Mouse (Mus musculus): Measurements from ENCODE around the gene Gm6902. TPM values are rescaled to one million over a fixed set of nuclear protein-coding genes. Genes with fewer than 3 reads are reported as not detected.
"Not testable (repeated sequence)": the region's sequence is repeated elsewhere in the genome, so short reads cannot be mapped to it uniquely, and the experiment has no call there.

The Gm6902 gene
- not detected in 2 replicates for polyA plus RNA-seq (2016; fragmentation: Nextera tagmentation; extraction: Ambion mirVana)

GRCm38 (mm10) chr7:23278800-23279199 lies at the start of gene Gm6902:
TSS of gene Gm6902 (minus strand) at chr7:23278900.
- not testable (repeated sequence) for H3K4me3 ChIP-seq (replicated peaks); H3K27ac ChIP-seq; H3K36me3 ChIP-seq (replicated peaks); ATAC-seq (ENCODE audit: low FRiP score); H3K9me3 ChIP-seq; H3K9ac ChIP-seq; H3K4me1 ChIP-seq; H3K27me3 ChIP-seq; H3K4me2 ChIP-seq
- no CpG with 5 or more reads among the region's 2 CpGs for WGBS

DNA sequence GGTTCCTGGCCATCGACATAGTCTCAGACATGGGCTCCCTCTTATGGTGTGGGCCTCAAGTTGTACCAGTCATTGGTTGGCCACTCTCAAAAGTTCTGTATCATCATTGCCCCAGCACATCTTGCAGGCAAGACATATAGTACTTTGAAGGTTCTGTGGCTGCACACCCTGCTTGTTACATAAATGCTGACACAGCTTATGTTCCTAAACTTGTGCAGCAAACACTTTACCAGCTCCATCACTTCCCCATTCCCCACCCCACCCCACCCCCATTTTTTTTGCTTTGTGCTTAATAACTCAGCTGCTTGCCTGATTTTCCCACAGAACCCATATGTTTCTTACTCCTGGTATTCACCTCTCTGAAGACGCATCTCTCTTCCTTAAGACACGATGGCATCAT lies 22.2 kb upstream of the Gm6902 start, which contains the start of gene Nlrp4e:
Nlrp4e (plus strand) TSS at position 301 of the 400 bp plus-strand sequence.
- H3K36me3 ChIP-seq (replicated peaks); ATAC-seq (ENCODE audit: low FRiP score); H3K27me3 ChIP-seq; H3K4me1 ChIP-seq; H3K4me3 ChIP-seq (replicated peaks); H3K4me2 ChIP-seq; H3K9ac ChIP-seq; H3K27ac ChIP-seq: not testable (repeated sequence)
- 84% methylated on average over 3 of the region's 3 CpGs for WGBS
- H3K9me3 ChIP-seq, result peaks cover 22% of the 10 kb centered on the region

DNA sequence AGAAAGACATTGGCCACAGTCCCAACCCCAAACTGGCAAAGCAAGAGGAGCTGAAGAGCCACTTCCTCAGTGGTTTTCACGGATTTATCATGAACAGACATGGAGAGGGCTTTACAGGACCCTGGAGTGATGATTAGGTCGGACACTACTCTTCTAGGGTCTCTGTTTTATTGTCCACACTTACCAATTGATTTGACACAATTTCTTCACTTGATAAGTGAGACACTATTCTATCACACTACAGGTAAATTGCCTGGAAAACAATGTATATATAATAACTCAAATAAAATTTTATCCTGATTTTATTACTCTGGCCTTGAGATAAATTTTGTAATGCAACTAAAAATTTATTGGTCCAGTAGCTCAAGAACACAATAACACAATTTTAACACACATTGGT lies 27.1 kb downstream of the Gm6902 start, which contains the start of gene Vmn1r166:
Vmn1r166 (minus strand) TSS at position 101 of the 400 bp plus-strand sequence.
- H3K4me3 ChIP-seq (replicated peaks); H3K27me3 ChIP-seq; H3K4me2 ChIP-seq; H3K9ac ChIP-seq; H3K27ac ChIP-seq; H3K4me1 ChIP-seq; H3K9me3 ChIP-seq; ATAC-seq (ENCODE audit: low FRiP score); H3K36me3 ChIP-seq (replicated peaks): not testable (repeated sequence)
- no CpG with 5 or more reads among the region's 2 CpGs for WGBS

Other genes with a start within 250 kb of the Gm6902 start
- not detected in 2 replicates for gene Vmn1r163, start 223.4 kb downstream of the Gm6902 start, polyA plus RNA-seq (2016; fragmentation: Nextera tagmentation; extraction: Ambion mirVana)
- not detected in 2 replicates for gene Gm8720, start 211.4 kb downstream of the Gm6902 start, polyA plus RNA-seq (2016; fragmentation: Nextera tagmentation; extraction: Ambion mirVana)
- not detected in 2 replicates for gene Gm10662, start 134.4 kb downstream of the Gm6902 start, polyA plus RNA-seq (2016; fragmentation: Nextera tagmentation; extraction: Ambion mirVana)
- gene Vmn1r165, start 61.6 kb downstream of the Gm6902 start, polyA plus RNA-seq (2016; fragmentation: Nextera tagmentation; extraction: Ambion mirVana), result not detected in 2 replicates
- gene Vmn1r166, start 27.2 kb downstream of the Gm6902 start, polyA plus RNA-seq (2016; fragmentation: Nextera tagmentation; extraction: Ambion mirVana), result not detected in 2 replicates
- gene Nlrp4e, start 22.3 kb upstream of the Gm6902 start, polyA plus RNA-seq (2016; fragmentation: Nextera tagmentation; extraction: Ambion mirVana), result not detected in 2 replicates
- gene Nlrp5, start 107.0 kb upstream of the Gm6902 start, polyA plus RNA-seq (2016; fragmentation: Nextera tagmentation; extraction: Ambion mirVana), result not detected in 2 replicates
- gene Vmn1r167, start 228.3 kb upstream of the Gm6902 start, polyA plus RNA-seq (2016; fragmentation: Nextera tagmentation; extraction: Ambion mirVana), result not detected in 2 replicates

Measured in forebrain, embryonic 12.5 days (tissue).